Mouse (Mus musculus): Measurements from ENCODE around the gene Iqcf3. TPM values are rescaled to one million over a fixed set of nuclear protein-coding genes. Genes with fewer than 3 reads are reported as not detected.
"Not testable (repeated sequence)": the region's sequence is repeated elsewhere in the genome, so short reads cannot be mapped to it uniquely, and the experiment has no call there.

Iqcf3 gene
- not detected in 2 replicates for polyA plus RNA-seq (2014; fragmentation: Nextera tagmentation; extraction: Ambion mirVana)

GRCm38 (mm10) chr9:106561531-106561930 is at the start of gene Iqcf3:
Gene Iqcf3, minus strand, starts transcription at chr9:106561631.
- ATAC-seq (ENCODE audit: insufficient read depth, low FRiP score, low TSS enrichment) = no peak
- WGBS = 92% methylated on average over 5 of the region's 5 CpGs
- no peaks in the 10 kb centered on the region for H3K9me3 ChIP-seq (ENCODE audit: control insufficient read depth, low read length)

GRCm38 (mm10) chr9:106610727-106611126 is 49.3 kb upstream of the Iqcf3 start:
- no peak for DNase-seq (ENCODE audit: low spot score)
- H3K4me2 ChIP-seq (ENCODE audit: low read depth) = no peak overlapping the region
- no peaks in the 10 kb centered on the region for H3K4me1 ChIP-seq (ENCODE audit: control insufficient read depth, insufficient read depth, low read length)
- no peak overlapping the region for H3K27ac ChIP-seq (ENCODE audit: low read depth, low read length)
- H3K4me3 ChIP-seq (ENCODE audit: low read depth, low read length) = no peak overlapping the region
- H3K9me3 ChIP-seq (ENCODE audit: control insufficient read depth, low read length) = no peaks in the 10 kb centered on the region
- H3K36me3 ChIP-seq (ENCODE audit: control insufficient read depth, insufficient read depth, low read length) = no peaks in the 10 kb centered on the region
- H3K9ac ChIP-seq (ENCODE audit: low read length) = no peak overlapping the region
- H3K27me3 ChIP-seq (ENCODE audit: control insufficient read depth, insufficient read depth, low read length) = no peaks in the 10 kb centered on the region
- no peak for ATAC-seq (ENCODE audit: insufficient read depth, low FRiP score, low TSS enrichment)
- WGBS = 89% methylated on average over 4 of the region's 4 CpGs

More at GRCm38 (mm10) chr9:106561531-106561930, at the start of gene Iqcf3:
- Histone ChIP-seq H3K36me3 (ENCODE audit: control insufficient read depth, insufficient read depth, low read length) (no peaks in the 10 kb centered on the region), H3K9ac (ENCODE audit: low read length) (no peak within 1 kb of the TSS), H3K4me3 (ENCODE audit: low read depth, low read length) (no peak within 1 kb of the TSS), H3K4me1 (ENCODE audit: control insufficient read depth, insufficient read depth, low read length) (no peaks in the 10 kb centered on the region), H3K27ac (ENCODE audit: low read depth, low read length) (no peak within 1 kb of the TSS), H3K27me3 (ENCODE audit: control insufficient read depth, insufficient read depth, low read length) (no peaks in the 10 kb centered on the region), H3K4me2 (ENCODE audit: low read depth) (no peak within 1 kb of the TSS)
- DNase-seq (ENCODE audit: low spot score) = no peak

DNA sequence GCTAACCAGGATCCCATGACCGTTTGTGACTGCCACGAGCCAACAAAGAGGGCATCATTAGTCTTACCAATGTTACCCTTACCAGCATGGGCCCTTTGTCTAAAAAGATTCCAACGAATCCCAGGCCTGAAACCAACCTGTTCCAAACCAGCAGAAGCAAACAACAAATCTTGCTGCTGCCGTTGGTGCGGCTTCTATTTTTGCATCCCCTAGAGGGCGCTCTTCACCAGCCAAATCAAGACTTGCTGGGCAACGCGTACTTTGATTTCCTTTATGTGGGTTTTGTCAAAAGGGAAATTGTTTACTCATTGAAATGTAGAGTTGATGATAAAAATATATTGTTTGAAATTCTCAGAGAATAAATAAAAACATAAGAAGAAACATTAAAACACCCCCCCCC is 39.1 kb upstream of the Iqcf3 start:
- no peaks in the 10 kb centered on the region for H3K36me3 ChIP-seq (ENCODE audit: control insufficient read depth, insufficient read depth, low read length)
- 36% methylated on average over 8 of the region's 8 CpGs for WGBS
- no peaks in the 10 kb centered on the region for H3K9me3 ChIP-seq (ENCODE audit: control insufficient read depth, low read length)
- no peak overlapping the region for H3K9ac ChIP-seq (ENCODE audit: low read length)
- H3K4me1 ChIP-seq (ENCODE audit: control insufficient read depth, insufficient read depth, low read length) = no peaks in the 10 kb centered on the region
- H3K27me3 ChIP-seq (ENCODE audit: control insufficient read depth, insufficient read depth, low read length) = no peaks in the 10 kb centered on the region
- H3K4me2 ChIP-seq (ENCODE audit: low read depth) = no peak overlapping the region
- H3K4me3 ChIP-seq (ENCODE audit: low read depth, low read length) = no peak overlapping the region
- ATAC-seq (ENCODE audit: insufficient read depth, low FRiP score, low TSS enrichment) = no peak
- H3K27ac ChIP-seq (ENCODE audit: low read depth, low read length) = no peak overlapping the region
- DNase-seq (ENCODE audit: low spot score) = peak; percentile 60

DNA sequence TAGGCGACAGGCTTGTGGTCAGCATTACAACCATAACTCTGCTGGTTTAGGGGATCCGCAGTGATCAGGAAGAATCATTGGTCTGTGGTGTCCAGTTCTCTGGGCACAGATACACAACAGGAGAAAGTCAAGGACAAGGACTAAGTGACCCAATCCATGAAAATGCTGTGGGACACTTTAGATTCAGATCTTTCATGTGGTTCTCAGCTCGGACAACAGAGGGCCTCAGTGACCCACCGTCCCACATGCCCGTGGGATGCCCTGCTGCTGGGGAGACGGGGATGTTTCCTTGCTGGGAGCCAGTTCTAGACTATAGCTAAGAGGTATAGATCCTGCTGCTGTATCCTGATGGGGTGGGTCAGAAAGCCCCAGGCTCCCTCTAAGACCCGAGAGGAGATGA is 37.0 kb upstream of the Iqcf3 start:
- 47% methylated on average over 7 of the region's 7 CpGs for WGBS
- ATAC-seq (ENCODE audit: insufficient read depth, low FRiP score, low TSS enrichment) = no peak
- Histone ChIP-seq H3K9me3 (ENCODE audit: control insufficient read depth, low read length) (no peaks in the 10 kb centered on the region), H3K4me1 (ENCODE audit: control insufficient read depth, insufficient read depth, low read length) (no peaks in the 10 kb centered on the region), H3K27me3 (ENCODE audit: control insufficient read depth, insufficient read depth, low read length) (no peaks in the 10 kb centered on the region), H3K27ac (ENCODE audit: low read depth, low read length) (no peak overlapping the region), H3K36me3 (ENCODE audit: control insufficient read depth, insufficient read depth, low read length) (no peaks in the 10 kb centered on the region), H3K4me3 (ENCODE audit: low read depth, low read length) (no peak overlapping the region), H3K9ac (ENCODE audit: low read length) (no peak overlapping the region), H3K4me2 (ENCODE audit: low read depth) (no peak overlapping the region)
- no peak for DNase-seq (ENCODE audit: low spot score)

GRCm38 (mm10) chr9:106595836-106596235 is 34.4 kb upstream of the Iqcf3 start:
- no peak for DNase-seq (ENCODE audit: low spot score)
- Histone ChIP-seq H3K9ac (ENCODE audit: low read length) (no peak overlapping the region), H3K36me3 (ENCODE audit: control insufficient read depth, insufficient read depth, low read length) (no peaks in the 10 kb centered on the region), H3K27me3 (ENCODE audit: control insufficient read depth, insufficient read depth, low read length) (no peaks in the 10 kb centered on the region), H3K4me3 (ENCODE audit: low read depth, low read length) (no peak overlapping the region), H3K27ac (ENCODE audit: low read depth, low read length) (no peak overlapping the region), H3K4me1 (ENCODE audit: control insufficient read depth, insufficient read depth, low read length) (no peaks in the 10 kb centered on the region), H3K9me3 (ENCODE audit: control insufficient read depth, low read length) (no peaks in the 10 kb centered on the region), H3K4me2 (ENCODE audit: low read depth) (no peak overlapping the region)
- no peak for ATAC-seq (ENCODE audit: insufficient read depth, low FRiP score, low TSS enrichment)
- WGBS = 74% methylated on average over 7 of the region's 7 CpGs

DNA sequence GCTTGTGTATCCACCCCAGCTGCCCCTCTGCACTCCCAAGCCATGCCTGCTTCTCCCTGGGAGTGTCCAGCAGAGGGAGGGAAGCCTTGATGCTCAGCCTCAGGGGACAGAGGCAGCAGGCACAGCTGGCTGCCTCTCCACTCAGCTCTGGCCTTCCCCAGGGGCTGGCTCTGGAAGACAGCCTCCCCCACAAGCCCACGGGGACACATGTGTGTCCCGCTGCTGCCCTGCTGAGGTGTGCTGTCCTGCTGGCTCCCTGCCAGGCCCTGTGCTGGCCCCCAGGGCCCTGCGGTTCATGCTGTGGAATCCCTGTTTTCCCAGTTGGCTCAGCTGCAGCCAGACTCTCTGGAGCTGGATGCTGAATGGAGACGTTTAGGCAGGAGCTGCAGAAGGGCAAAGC is 34.0 kb upstream of the Iqcf3 start:
- H3K4me1 ChIP-seq (ENCODE audit: control insufficient read depth, insufficient read depth, low read length); H3K4me3 ChIP-seq (ENCODE audit: low read depth, low read length); DNase-seq (ENCODE audit: low spot score); H3K9ac ChIP-seq (ENCODE audit: low read length); H3K9me3 ChIP-seq (ENCODE audit: control insufficient read depth, low read length); H3K27ac ChIP-seq (ENCODE audit: low read depth, low read length); H3K4me2 ChIP-seq (ENCODE audit: low read depth); ATAC-seq (ENCODE audit: insufficient read depth, low FRiP score, low TSS enrichment); H3K36me3 ChIP-seq (ENCODE audit: control insufficient read depth, insufficient read depth, low read length); H3K27me3 ChIP-seq (ENCODE audit: control insufficient read depth, insufficient read depth, low read length): not testable (repeated sequence)
- WGBS = 26% methylated on average over 4 of the region's 4 CpGs

GRCm38 (mm10) chr9:106592158-106592557 is 30.7 kb upstream of the Iqcf3 start:
- H3K9me3 ChIP-seq (ENCODE audit: control insufficient read depth, low read length) = no peaks in the 10 kb centered on the region
- WGBS = 92% methylated on average over 5 of the region's 5 CpGs
- H3K27ac ChIP-seq (ENCODE audit: low read depth, low read length) = no peak overlapping the region
- no peaks in the 10 kb centered on the region for H3K4me1 ChIP-seq (ENCODE audit: control insufficient read depth, insufficient read depth, low read length)
- DNase-seq (ENCODE audit: low spot score) (no peak), ATAC-seq (ENCODE audit: insufficient read depth, low FRiP score, low TSS enrichment) (no peak)
- H3K36me3 ChIP-seq (ENCODE audit: control insufficient read depth, insufficient read depth, low read length) = no peaks in the 10 kb centered on the region
- no peak overlapping the region for H3K4me2 ChIP-seq (ENCODE audit: low read depth)
- no peak overlapping the region for H3K9ac ChIP-seq (ENCODE audit: low read length)
- no peak overlapping the region for H3K4me3 ChIP-seq (ENCODE audit: low read depth, low read length)
- no peaks in the 10 kb centered on the region for H3K27me3 ChIP-seq (ENCODE audit: control insufficient read depth, insufficient read depth, low read length)

GRCm38 (mm10) chr9:106582552-106582951 is 21.1 kb upstream of the Iqcf3 start:
- Histone ChIP-seq H3K9me3 (ENCODE audit: control insufficient read depth, low read length) (no peaks in the 10 kb centered on the region), H3K9ac (ENCODE audit: low read length) (no peak overlapping the region), H3K4me1 (ENCODE audit: control insufficient read depth, insufficient read depth, low read length) (no peaks in the 10 kb centered on the region), H3K4me2 (ENCODE audit: low read depth) (no peak overlapping the region), H3K27ac (ENCODE audit: low read depth, low read length) (no peak overlapping the region), H3K4me3 (ENCODE audit: low read depth, low read length) (no peak overlapping the region), H3K36me3 (ENCODE audit: control insufficient read depth, insufficient read depth, low read length) (no peaks in the 10 kb centered on the region), H3K27me3 (ENCODE audit: control insufficient read depth, insufficient read depth, low read length) (no peaks in the 10 kb centered on the region)
- no peak for ATAC-seq (ENCODE audit: insufficient read depth, low FRiP score, low TSS enrichment)
- no peak for DNase-seq (ENCODE audit: low spot score)
- 76% methylated on average over 1 of the region's 1 CpGs for WGBS

- Histone ChIP-seq H3K4me2 (ENCODE audit: low read depth) (no peak overlapping the region), H3K9ac (ENCODE audit: low read length) (no peak overlapping the region), H3K27ac (ENCODE audit: low read depth, low read length) (no peak overlapping the region), H3K9me3 (ENCODE audit: control insufficient read depth, low read length) (no peaks in the 10 kb centered on the region), H3K4me1 (ENCODE audit: control insufficient read depth, insufficient read depth, low read length) (no peaks in the 10 kb centered on the region), H3K4me3 (ENCODE audit: low read depth, low read length) (no peak overlapping the region), H3K36me3 (ENCODE audit: control insufficient read depth, insufficient read depth, low read length) (no peaks in the 10 kb centered on the region), H3K27me3 (ENCODE audit: control insufficient read depth, insufficient read depth, low read length) (no peaks in the 10 kb centered on the region)
- DNase-seq (ENCODE audit: low spot score) = no peak
- no peak for ATAC-seq (ENCODE audit: insufficient read depth, low FRiP score, low TSS enrichment)
- WGBS = 81% methylated on average over 7 of the region's 7 CpGs
Observed at GRCm38 (mm10) chr9:106580016-106580415, 18.6 kb upstream of the Iqcf3 start.

All from neural tube, embryonic 11.5 days (tissue).